Mouse (Mus musculus): ENCODE results near the gene Adra2b. TPM values are rescaled to one million over a fixed set of nuclear protein-coding genes. Genes with fewer than 3 reads are reported as not detected.
A peak's percentile ranks its signal among the peaks of the same experiment; 100 is the strongest.

Adra2b gene
- total and polyA plus RNA-seq, 3 experiments = not detected

DNA sequence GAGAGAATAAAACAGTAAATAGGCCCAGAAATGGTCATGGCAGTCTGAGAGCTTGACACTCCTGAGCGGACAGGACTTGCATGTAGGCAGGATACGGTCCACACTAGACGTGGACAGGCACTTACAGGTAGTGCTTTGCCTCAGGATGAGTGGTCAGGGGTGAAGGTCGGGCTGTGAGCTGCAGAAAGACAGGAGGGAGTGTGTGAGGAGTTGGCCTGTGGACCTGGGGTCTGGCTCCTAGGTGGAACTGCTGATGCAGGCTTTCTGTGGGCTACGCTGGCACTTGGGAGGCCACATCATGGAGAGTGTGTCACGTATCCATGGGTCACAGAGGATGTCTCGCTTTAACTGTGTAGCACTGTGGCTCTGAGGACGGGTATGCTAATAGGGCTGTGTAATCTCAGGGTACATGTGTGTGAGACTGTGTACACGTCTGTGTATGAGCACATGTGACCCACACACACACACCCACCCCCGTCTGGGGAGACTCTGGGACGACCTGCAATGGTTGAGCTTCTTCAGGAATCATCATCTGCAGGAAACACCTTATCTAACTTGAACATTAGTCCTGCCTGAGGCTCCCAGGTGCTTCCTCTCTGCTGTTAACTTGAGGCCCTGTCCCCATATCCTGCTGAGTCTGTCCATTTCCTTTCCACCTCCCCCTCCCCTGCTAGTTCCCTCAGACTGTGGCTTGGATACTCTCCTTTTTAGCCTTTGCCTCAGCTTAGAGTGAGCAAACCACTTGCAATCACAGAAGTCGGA lies 34.7 kb upstream of the Adra2b start:
- H3K9ac ChIP-seq (ENCODE audit: control insufficient read depth, low read depth, low read length, poor library complexity, severe bottlenecking) = no peak overlapping the region
- peak; percentile 71 for DNase-seq (ENCODE audit: low read depth, low spot score)

GRCm38 (mm10) chr2:127332807-127333570 lies 30.0 kb upstream of the Adra2b start:
- Histone ChIP-seq H3K4me3 (ENCODE audit: control insufficient read depth in 1 of 2, insufficient read depth in 1 of 2, low read depth in 2 of 2, low read length in 2 of 2) (no peak overlapping the region), H3K36me3 (ENCODE audit: control insufficient read depth in 1 of 2, insufficient read depth in 2 of 2, low read length in 2 of 2) (peaks cover 0 to 12% of the 10 kb centered on the region in 2 experiments; a peak in 2 of 4 replicates), H3K9me3 (replicated peaks; ENCODE audit: insufficient read depth, low read length) (no peaks in the 10 kb centered on the region), H3K27me3 (ENCODE audit: control insufficient read depth in 1 of 2, insufficient read depth in 2 of 2, low read length in 2 of 2) (no peaks in the 10 kb centered on the region), H3K9ac (ENCODE audit: control insufficient read depth, low read depth, low read length, poor library complexity, severe bottlenecking) (no peak overlapping the region), H3K79me2 (ENCODE audit: control insufficient read depth, insufficient read depth, low read length, poor library complexity) (peaks cover 12% of the 10 kb centered on the region), H3K27ac (ENCODE audit: control insufficient read depth, low read depth, low read length) (no peak overlapping the region), H3K4me1 (ENCODE audit: control insufficient read depth in 1 of 2, insufficient read depth in 2 of 2, low read length in 2 of 2) (peaks cover 5 to 30% of the 10 kb centered on the region in 2 experiments; a peak in 3 of 4 replicates)
- DNase-seq (ENCODE audit: low read depth, low spot score) = no peak
- TF ChIP-seq UBTF (IDR thresholded peaks at IDR 0.05; ENCODE audit: borderline replicate concordance, insufficient read depth, low read depth, low read length) (no peak), MAFK (IDR thresholded peaks at IDR 0.05; ENCODE audit: borderline replicate concordance, low read depth, low read length) (no peak), EP300 (IDR thresholded peaks at IDR 0.05; ENCODE audit: low read depth in 1 of 2, low read length in 2 of 2) (no peak), NRF1 (IDR thresholded peaks at IDR 0.05; ENCODE audit: insufficient read depth, low read depth, low read length, poor library complexity, severe bottlenecking) (no peak), MEF2A (IDR thresholded peaks at IDR 0.05; ENCODE audit: extremely low read depth, insufficient replicate concordance, low read depth, low read length, poor library complexity, severe bottlenecking) (no peak), JUND (IDR thresholded peaks at IDR 0.05; ENCODE audit: low read depth, low read length) (no peak), GABPA (IDR thresholded peaks at IDR 0.05; ENCODE audit: low read depth, low read length) (no peak)

More for the DNA sequence above, 34.7 kb upstream of the Adra2b start:
- Histone ChIP-seq H3K79me2 (ENCODE audit: control insufficient read depth, insufficient read depth, low read length, poor library complexity) (no peaks in the 10 kb centered on the region), H3K9me3 (replicated peaks; ENCODE audit: insufficient read depth, low read length) (no peaks in the 10 kb centered on the region), H3K36me3 (ENCODE audit: control insufficient read depth in 1 of 2, insufficient read depth in 2 of 2, low read length in 2 of 2) (no peaks in the 10 kb centered on the region), H3K27me3 (ENCODE audit: control insufficient read depth in 1 of 2, insufficient read depth in 2 of 2, low read length in 2 of 2) (no peaks in the 10 kb centered on the region), H3K4me3 (ENCODE audit: control insufficient read depth in 1 of 2, insufficient read depth in 1 of 2, low read depth in 2 of 2, low read length in 2 of 2) (no peak overlapping the region), H3K27ac (ENCODE audit: control insufficient read depth, low read depth, low read length) (no peak overlapping the region), H3K4me1 (ENCODE audit: control insufficient read depth in 1 of 2, insufficient read depth in 2 of 2, low read length in 2 of 2) (peaks cover 5 to 18% of the 10 kb centered on the region in 2 experiments; a peak in 3 of 4 replicates)
- TF ChIP-seq POLR2AphosphoS5 (IDR thresholded peaks at IDR 0.05; ENCODE audit: borderline replicate concordance, low read depth, low read length) (no peak), GATA1 (IDR thresholded peaks at IDR 0.05; ENCODE audit: low read depth, low read length) (peak; percentile 51; the same call in 1 of the 2 replicates), RCOR1 (IDR thresholded peaks at IDR 0.05; ENCODE audit: low read depth, low read length) (peak; percentile 45; the same call in 1 of the 2 replicates), MAFK (IDR thresholded peaks at IDR 0.05; ENCODE audit: borderline replicate concordance, low read depth, low read length) (no peak), EP300 (IDR thresholded peaks at IDR 0.05; ENCODE audit: low read depth in 1 of 2, low read length in 2 of 2) (peak; percentile 68 to 86), TCF12 (IDR thresholded peaks at IDR 0.05; ENCODE audit: low read depth, low read length) (peak; percentile 94), TBP (IDR thresholded peaks at IDR 0.05; ENCODE audit: low read depth, low read length) (no peak), TAL1 (IDR thresholded peaks at IDR 0.05; ENCODE audit: low read length) (peak; percentile 82), ETS1 (IDR thresholded peaks at IDR 0.05; ENCODE audit: low read depth, low read length) (peak; percentile 83)
